Mouse (Mus musculus) neural tube, embryonic 12.5 days (tissue): ENCODE data around the gene Fcrl6. TPM values are rescaled to one million over a fixed set of nuclear protein-coding genes. Genes with fewer than 3 reads are reported as not detected.
A peak's percentile ranks its signal among the peaks of the same experiment; 100 is the strongest.

Source experiments
- ATAC-seq: fragments of 200-750 bp; cut with Nextera tagmentation; 2 replicates; pipeline ENCODE4 v1.8.0; 2017; ENCODE audit warnings: low read depth, mild to moderate bottlenecking, moderate TSS enrichment, moderate library complexity; ENCODE audit not compliant: low FRiP score
- H3K27ac ChIP-seq: fragments of 300-500 bp; sonication (generic); 2 replicates; pipeline ENCODE4 v1.5.1; 2016
- H3K27me3 ChIP-seq: fragments of 300-500 bp; sonication (generic); replicated peaks from 2 replicates; pipeline ENCODE4 v1.6.1; 2016; ENCODE audit warnings: mild to moderate bottlenecking
- H3K36me3 ChIP-seq: fragments of 300-500 bp; sonication (generic); 2 replicates; pipeline ENCODE4 v1.6.1; 2016; ENCODE audit warnings: mild to moderate bottlenecking
- H3K4me1 ChIP-seq: fragments of 300-500 bp; sonication (generic); 2 replicates; pipeline ENCODE4 v1.6.1; 2016
- H3K4me2 ChIP-seq: fragments of 300-500 bp; sonication (generic); replicated peaks from 2 replicates; pipeline ENCODE4 v1.6.1; 2016; ENCODE audit warnings: mild to moderate bottlenecking
- H3K4me3 ChIP-seq: fragments of 300-500 bp; sonication (generic); 2 replicates; pipeline ENCODE4 v1.5.1; 2016
- H3K9ac ChIP-seq: fragments of 300-500 bp; sonication (generic); 2 replicates; pipeline ENCODE4 v1.6.1; 2016; ENCODE audit warnings: mild to moderate bottlenecking
- H3K9me3 ChIP-seq: fragments of 300-500 bp; sonication (generic); 2 replicates; pipeline ENCODE4 v1.6.1; 2016; ENCODE audit warnings: mild to moderate bottlenecking
- WGBS: fragments of 180-500 bp; shearing (Covaris S2); methylation state at CpG from one replicate; pipeline ENCODE4 v1.1.7; 2016; 5-methylcytosine and 5-hydroxymethylcytosine counted together
- polyA plus RNA-seq: library from polyadenylated mRNA; unstranded; fragments of >200 nt; fragmentation: Nextera tagmentation; extraction: Ambion mirVana; gene quantifications from 2 replicates; pipeline ENCODE4 v1.2.1, GENCODE M21; 2016

Gene Fcrl6
- polyA plus RNA-seq, 1 experiment from 2014 or later = 0.16 TPM

DNA sequence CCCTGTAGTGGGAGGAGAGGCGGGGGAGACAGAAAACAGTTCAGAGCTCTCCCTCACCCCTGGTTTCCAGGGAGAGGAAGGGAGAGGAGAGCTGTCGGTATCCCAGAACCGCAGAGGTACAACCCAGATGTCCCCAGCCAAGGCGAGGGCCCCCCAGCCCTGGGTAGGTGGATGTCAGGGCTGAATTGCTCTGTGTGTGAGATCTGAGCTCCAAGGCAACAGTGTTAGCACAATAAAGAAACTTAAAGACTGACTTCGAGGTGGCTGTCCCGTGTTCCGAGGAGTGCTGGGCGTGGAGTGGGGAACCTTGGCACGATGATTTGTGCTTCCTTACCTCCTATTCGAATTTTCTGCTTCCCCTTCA lies 38.9 kb downstream of the Fcrl6 start:
- H3K4me3 ChIP-seq = peak overlapping the region; percentile 64
- peak overlapping the region; percentile 84; the same call in 1 of the 2 replicates for H3K9ac ChIP-seq
- no peaks in the 10 kb centered on the region for H3K36me3 ChIP-seq
- no peak overlapping the region for H3K27ac ChIP-seq
- no peaks in the 10 kb centered on the region for H3K9me3 ChIP-seq
- peaks cover 31% of the 10 kb centered on the region for H3K27me3 ChIP-seq
- ATAC-seq = no peak
- WGBS = 3% methylated on average over 10 of the region's 10 CpGs
- H3K4me1 ChIP-seq = peaks cover 14% of the 10 kb centered on the region
- H3K4me2 ChIP-seq = peak overlapping the region; percentile 98

DNA sequence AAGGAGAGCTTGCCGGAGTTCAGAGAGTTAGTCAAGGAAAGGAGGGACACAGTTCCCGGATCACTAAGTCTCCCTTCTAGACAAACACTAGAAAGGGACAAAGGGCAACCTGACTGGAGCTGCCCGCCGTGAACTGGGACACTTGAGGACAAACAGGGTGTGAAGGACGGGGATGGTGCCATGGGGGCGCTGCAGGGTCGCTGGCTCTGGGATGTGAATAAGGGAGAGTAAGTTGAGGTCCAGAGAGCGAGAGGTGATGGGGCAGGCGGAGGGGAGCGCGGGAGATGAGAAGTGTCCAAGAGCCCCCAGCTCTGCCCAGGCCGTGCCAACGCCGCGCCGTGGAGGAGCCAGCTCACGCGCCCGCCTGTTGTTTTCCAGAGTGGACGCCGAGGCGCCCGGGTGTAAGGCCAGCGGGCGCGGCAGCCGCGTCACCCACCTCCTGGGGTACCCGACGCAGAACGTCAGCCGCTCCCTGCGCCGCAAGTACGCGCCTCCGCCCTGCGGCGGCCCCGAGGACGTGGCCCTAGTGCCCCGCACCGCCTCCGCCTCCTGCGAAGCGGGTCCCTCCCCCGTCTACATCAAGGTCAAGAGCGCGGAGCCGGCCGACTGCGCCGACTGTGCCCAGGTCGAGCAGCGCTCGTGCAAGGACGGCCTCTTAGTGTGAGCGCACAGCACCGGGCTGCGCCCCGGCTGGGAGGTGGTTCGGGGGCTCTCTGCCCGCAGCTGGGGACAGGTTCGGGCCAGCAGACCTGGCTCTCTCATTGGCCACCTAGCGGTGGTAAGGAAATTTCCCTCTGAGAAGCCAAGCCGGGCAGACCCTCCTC lies 39.5 kb downstream of the Fcrl6 start:
- peaks cover 31% of the 10 kb centered on the region for H3K27me3 ChIP-seq

DNA sequence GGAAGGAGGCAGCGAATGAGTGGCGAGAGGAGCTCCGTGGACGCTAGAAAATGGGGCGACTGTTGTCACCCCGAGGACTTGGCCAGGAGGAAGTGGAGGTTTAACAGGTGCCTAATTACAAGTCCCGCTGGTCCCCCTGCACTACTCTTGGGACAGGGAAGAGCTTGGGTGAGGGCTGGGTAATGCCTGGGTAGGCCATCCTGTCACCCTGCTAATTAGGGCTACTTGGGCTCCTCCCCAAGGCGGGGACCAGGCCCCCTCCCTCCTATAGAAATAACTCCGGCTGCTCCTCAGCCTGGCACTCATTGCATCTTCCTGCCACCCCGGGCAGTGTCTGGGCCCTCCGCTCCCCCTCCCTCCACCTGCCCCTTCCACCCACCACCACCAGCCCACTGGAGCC lies 46.7 kb downstream of the Fcrl6 start, which contains the start of gene Vsig8:
Vsig8 (plus strand) TSS at position 301 of the 400 bp plus-strand sequence.
- ATAC-seq = no peak
- 74% methylated on average over 11 of the region's 11 CpGs for WGBS
- Histone ChIP-seq H3K36me3 (no peaks in the 10 kb centered on the region), H3K9ac (no peak within 1 kb of the TSS), H3K27ac (no peak within 1 kb of the TSS), H3K27me3 (peaks cover 7% of the 10 kb centered on the region; the same call in 1 of the 2 replicates), H3K4me3 (no peak within 1 kb of the TSS), H3K4me2 (no peak within 1 kb of the TSS), H3K9me3 (no peaks in the 10 kb centered on the region), H3K4me1 (peaks cover 4% of the 10 kb centered on the region)

More for the DNA sequence above, 39.5 kb downstream of the Fcrl6 start:
- under 1% methylated on average over 66 of the region's 66 CpGs for WGBS
- Histone ChIP-seq H3K4me2 (peak overlapping the region; percentile 98), H3K9ac (peak overlapping the region; percentile 84), H3K27ac (no peak overlapping the region), H3K4me3 (peak overlapping the region; percentile 64), H3K4me1 (peaks cover 14% of the 10 kb centered on the region), H3K9me3 (no peaks in the 10 kb centered on the region), H3K36me3 (no peaks in the 10 kb centered on the region)
- ATAC-seq = peak; percentile 88

DNA sequence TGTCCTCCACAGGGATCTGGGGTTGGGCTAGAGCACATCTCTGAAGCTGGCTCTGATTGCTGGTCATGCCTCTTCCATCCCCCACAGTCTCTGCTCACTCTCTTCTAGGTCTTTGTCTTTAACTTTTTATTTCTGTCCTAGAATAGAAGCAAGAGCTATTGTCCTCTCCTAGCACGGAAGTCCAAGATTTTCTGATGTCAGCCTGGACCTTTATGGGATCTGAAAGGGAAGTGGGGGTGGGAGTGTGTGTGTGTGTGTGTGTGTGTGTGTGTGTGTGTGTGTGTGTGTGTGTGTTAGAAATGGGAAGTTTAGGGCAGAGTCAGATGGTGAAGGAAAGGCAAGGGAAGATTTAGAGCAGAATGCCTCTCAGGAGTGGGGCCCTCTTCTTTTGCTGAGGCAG lies 49.7 kb downstream of the Fcrl6 start:
- Histone ChIP-seq H3K4me3 (no peak overlapping the region), H3K9me3 (no peaks in the 10 kb centered on the region), H3K4me1 (peaks cover 19% of the 10 kb centered on the region), H3K27me3 (no peaks in the 10 kb centered on the region), H3K36me3 (no peaks in the 10 kb centered on the region), H3K9ac (no peak overlapping the region), H3K27ac (no peak overlapping the region), H3K4me2 (no peak overlapping the region)
- no peak for ATAC-seq
- 34% methylated on average over 1 of the region's 1 CpGs for WGBS

DNA sequence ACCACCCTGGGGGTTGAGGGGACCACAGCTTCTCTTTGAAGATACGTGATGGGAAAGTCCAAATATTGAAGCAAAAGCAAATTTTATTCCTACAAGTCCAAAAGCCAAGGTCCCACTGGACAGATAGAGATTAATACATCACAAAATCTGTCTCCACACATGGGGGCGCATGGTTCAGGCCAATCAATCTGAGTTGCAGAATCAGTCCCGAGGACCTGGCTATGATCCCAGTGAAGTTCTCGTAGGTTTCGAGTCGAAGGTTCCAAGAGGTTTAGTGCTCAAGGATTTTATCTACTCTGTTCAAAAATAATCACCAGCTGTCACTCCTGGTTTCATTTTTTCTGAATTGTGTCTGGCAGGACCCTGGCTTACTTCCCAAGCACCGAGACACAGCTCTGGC lies 51.3 kb downstream of the Fcrl6 start:
- ATAC-seq = no peak
- no peak overlapping the region for H3K27ac ChIP-seq
- H3K4me3 ChIP-seq = no peak overlapping the region
- peaks cover 19% of the 10 kb centered on the region for H3K4me1 ChIP-seq
- no peak overlapping the region for H3K9ac ChIP-seq
- no peaks in the 10 kb centered on the region for H3K9me3 ChIP-seq
- H3K27me3 ChIP-seq = no peaks in the 10 kb centered on the region
- WGBS = 62% methylated on average over 7 of the region's 7 CpGs
- H3K4me2 ChIP-seq = peak overlapping the region; percentile 64
- no peaks in the 10 kb centered on the region for H3K36me3 ChIP-seq

DNA sequence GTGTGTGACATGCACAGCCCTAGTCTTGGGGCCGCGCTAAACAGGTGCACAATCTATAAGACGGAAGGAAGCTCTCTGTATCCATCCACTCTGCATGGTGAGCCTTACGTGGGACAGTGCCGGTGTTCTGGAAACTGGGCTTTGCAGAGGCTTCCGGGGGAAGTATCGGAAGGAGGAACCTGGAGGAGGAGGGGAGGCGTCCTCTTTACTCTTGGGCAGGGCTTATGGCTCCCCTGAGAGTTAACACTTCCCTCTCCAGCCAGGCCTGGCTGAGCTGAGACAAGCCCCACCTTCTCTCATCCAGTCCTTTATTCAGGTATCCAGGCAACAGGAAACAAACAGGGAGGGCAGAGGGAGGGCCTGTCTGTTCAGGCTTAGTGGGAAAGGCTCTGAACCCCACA lies 51.8 kb downstream of the Fcrl6 start:
- Histone ChIP-seq H3K27ac (no peak overlapping the region), H3K9ac (peak overlapping the region; percentile 47), H3K36me3 (no peaks in the 10 kb centered on the region), H3K4me3 (peak overlapping the region; percentile 35), H3K4me1 (peaks cover 19% of the 10 kb centered on the region), H3K27me3 (no peaks in the 10 kb centered on the region), H3K4me2 (peak overlapping the region; percentile 64), H3K9me3 (no peaks in the 10 kb centered on the region)
- peak; percentile 89 for ATAC-seq
- 1% methylated on average over 8 of the region's 8 CpGs for WGBS

DNA sequence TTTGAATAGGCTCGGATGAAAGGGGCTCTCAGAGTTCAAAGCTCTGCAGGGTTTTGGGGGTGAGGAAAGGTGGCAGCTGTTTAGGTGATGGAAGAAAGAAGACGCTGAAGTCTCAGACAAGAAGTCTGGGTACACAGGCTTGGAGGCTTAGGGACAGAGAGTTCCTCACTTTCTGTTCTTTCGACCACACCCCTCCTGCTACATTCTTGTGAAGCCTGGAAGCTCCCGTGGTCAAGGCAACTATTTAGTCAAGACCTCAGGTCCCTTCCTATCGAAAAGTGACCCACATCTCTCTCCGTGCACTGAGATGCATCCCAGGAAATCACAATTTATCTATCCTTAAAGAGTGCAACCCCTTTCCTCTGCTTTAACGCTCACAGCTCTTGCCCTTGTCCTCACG lies 52.6 kb downstream of the Fcrl6 start:
- peak overlapping the region; percentile 64 for H3K4me2 ChIP-seq
- H3K9me3 ChIP-seq = no peaks in the 10 kb centered on the region
- ATAC-seq = no peak
- H3K4me3 ChIP-seq = peak overlapping the region; percentile 35
- WGBS = 4% methylated on average over 8 of the region's 8 CpGs
- no peaks in the 10 kb centered on the region for H3K36me3 ChIP-seq
- H3K4me1 ChIP-seq = peaks cover 19% of the 10 kb centered on the region
- no peaks in the 10 kb centered on the region for H3K27me3 ChIP-seq
- no peak overlapping the region for H3K27ac ChIP-seq
- H3K9ac ChIP-seq = peak overlapping the region; percentile 47

DNA sequence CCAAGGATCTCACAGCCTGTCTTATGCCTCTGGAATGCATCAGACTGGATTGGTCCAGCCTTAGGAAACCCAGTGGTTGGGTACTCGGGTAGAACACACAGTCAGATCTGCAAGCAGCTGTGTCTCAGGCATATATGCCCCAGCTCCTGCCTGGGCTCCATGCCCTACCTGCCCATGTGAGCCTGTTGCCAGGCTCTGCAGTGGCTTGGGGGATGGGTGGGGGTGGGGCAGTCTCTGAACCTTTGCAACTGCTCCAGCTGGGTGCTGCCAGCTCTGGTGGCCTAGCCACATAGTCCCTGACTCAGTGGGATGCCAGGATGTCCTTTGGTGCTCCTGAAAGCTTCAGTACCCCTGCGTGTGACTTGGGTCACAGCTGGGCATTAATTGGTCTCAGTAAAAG lies 53.0 kb downstream of the Fcrl6 start:
- no peak overlapping the region for H3K9ac ChIP-seq
- H3K36me3 ChIP-seq = no peaks in the 10 kb centered on the region
- ATAC-seq = 0 out of 2 replicates have a peak, but pooled peaks have one; percentile 13
- H3K9me3 ChIP-seq = no peaks in the 10 kb centered on the region
- peaks cover 19% of the 10 kb centered on the region for H3K4me1 ChIP-seq
- H3K27ac ChIP-seq = no peak overlapping the region
- H3K4me2 ChIP-seq = peak overlapping the region; percentile 64
- no peaks in the 10 kb centered on the region for H3K27me3 ChIP-seq
- WGBS = 6% methylated on average over 2 of the region's 2 CpGs
- no peak overlapping the region for H3K4me3 ChIP-seq

DNA sequence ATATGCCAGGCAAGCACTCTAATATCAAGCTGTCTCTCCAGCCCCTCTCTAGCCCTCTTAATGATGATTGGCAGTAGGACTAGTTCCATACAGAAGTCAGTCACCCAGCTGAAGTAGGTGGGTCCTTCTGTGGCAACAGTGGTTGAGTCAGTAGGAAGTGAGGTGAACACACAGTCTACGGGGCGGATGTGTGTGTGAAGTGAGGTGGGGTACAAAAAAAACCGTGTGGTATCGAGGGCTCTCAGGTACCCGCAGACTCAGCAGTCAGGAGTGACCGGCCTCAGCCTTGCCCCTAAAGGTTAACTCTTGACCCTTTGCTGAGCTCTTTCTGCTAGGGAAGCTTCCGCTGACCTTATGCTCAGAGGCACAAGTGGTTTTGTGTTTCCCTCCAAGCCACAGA lies 53.9 kb downstream of the Fcrl6 start:
- no peak overlapping the region for H3K27ac ChIP-seq
- no peaks in the 10 kb centered on the region for H3K27me3 ChIP-seq
- H3K4me3 ChIP-seq = no peak overlapping the region
- 62% methylated on average over 7 of the region's 7 CpGs for WGBS
- H3K4me1 ChIP-seq = peaks cover 19% of the 10 kb centered on the region
- H3K9me3 ChIP-seq = no peaks in the 10 kb centered on the region
- no peaks in the 10 kb centered on the region for H3K36me3 ChIP-seq
- H3K4me2 ChIP-seq = no peak overlapping the region
- no peak overlapping the region for H3K9ac ChIP-seq
- no peak for ATAC-seq

Other genes starting within 250 kb of the Fcrl6 start
- gene Pigm, start 226.0 kb downstream of the Fcrl6 start, polyA plus RNA-seq = 8.3 and 9.4 TPM in 2 replicates
- 0.19 TPM in 1 of 2 replicates, not detected in the other for gene Slamf9, start 127.2 kb downstream of the Fcrl6 start, polyA plus RNA-seq
- gene Igsf9, start 120.8 kb downstream of the Fcrl6 start, polyA plus RNA-seq = 83.5 and 84.1 TPM in 2 replicates
- 105 and 131 TPM in 2 replicates for gene Tagln2, start 102.5 kb downstream of the Fcrl6 start, polyA plus RNA-seq
- gene Cfap45, start 81.8 kb downstream of the Fcrl6 start, polyA plus RNA-seq = 2.3 and 2.5 TPM in 2 replicates
- gene Vsig8, start 46.6 kb downstream of the Fcrl6 start, polyA plus RNA-seq = 0.31 and 0.58 TPM in 2 replicates
- not detected in 2 replicates for gene Slamf8, start 12.0 kb downstream of the Fcrl6 start, polyA plus RNA-seq
- 20.0 and 20.8 TPM in 2 replicates for gene Dusp23, start 30.4 kb upstream of the Fcrl6 start, polyA plus RNA-seq
- 1.7 and 1.8 TPM in 2 replicates for gene Crp, start 95.5 kb upstream of the Fcrl6 start, polyA plus RNA-seq